Mouse (Mus musculus) intestine, postnatal 0 days (tissue): ENCODE results near the gene Arhgap15. TPM values are rescaled to one million over a fixed set of nuclear protein-coding genes. Genes with fewer than 3 reads are reported as not detected.

ENCODE experiments used
- ATAC-seq: fragments of 200-750 bp; cut with Nextera tagmentation; 2 replicates; pipeline ENCODE4 v1.8.0; 2017; ENCODE audit warnings: mild to moderate bottlenecking, moderate TSS enrichment, moderate library complexity
- H3K27ac ChIP-seq: fragments of 300-500 bp; sonication (generic); 2 replicates; pipeline ENCODE4 v1.5.1; 2014; ENCODE audit warnings: mild to moderate bottlenecking, low read depth, low read length, moderate library complexity
- H3K27me3 ChIP-seq: fragments of 300-500 bp; sonication (generic); replicated peaks from 2 replicates; pipeline ENCODE4 v1.6.1; 2014; ENCODE audit warnings: low read length, mixed read lengths; ENCODE audit not compliant: control insufficient read depth, insufficient read depth
- H3K36me3 ChIP-seq: fragments of 300-500 bp; sonication (generic); 2 replicates; pipeline ENCODE4 v1.6.1; 2014; ENCODE audit warnings: mild to moderate bottlenecking, moderate library complexity; ENCODE audit not compliant: control insufficient read depth, insufficient read depth
- H3K4me1 ChIP-seq: fragments of 300-500 bp; sonication (generic); replicated peaks from 2 replicates; pipeline ENCODE4 v1.6.1; 2014; ENCODE audit warnings: antibody characterized with exemption, low read length, mixed read lengths; ENCODE audit not compliant: control insufficient read depth, insufficient read depth
- H3K4me2 ChIP-seq: fragments of 300-500 bp; sonication (generic); replicated peaks from 2 replicates; pipeline ENCODE4 v1.6.1; 2014; ENCODE audit warnings: low read depth, mild to moderate bottlenecking, moderate library complexity
- H3K4me3 ChIP-seq: fragments of 300-500 bp; sonication (generic); 2 replicates; pipeline ENCODE4 v1.5.1; 2014; ENCODE audit warnings: low read depth, low read length
- H3K9ac ChIP-seq: fragments of 300-500 bp; sonication (generic); 2 replicates; pipeline ENCODE4 v1.6.1; 2014; ENCODE audit warnings: mild to moderate bottlenecking, low read depth, low read length
- H3K9me3 ChIP-seq: fragments of 300-500 bp; sonication (generic); 2 replicates; pipeline ENCODE4 v1.6.1; 2016; ENCODE audit warnings: mixed run types; ENCODE audit not compliant: control insufficient read depth
- CTCF ChIP-seq: sonication (generic); IDR thresholded peaks from 2 replicates; pipeline ENCODE4 v1.5.1; 2016; ENCODE audit warnings: low read depth, mild to moderate bottlenecking, control low read depth, antibody characterized with exemption, moderate library complexity
- WGBS: fragments of 180-500 bp; shearing (Covaris S2); extraction: QIAGEN DNeasy Blood & Tissue Kit; methylation state at CpG from one replicate; pipeline ENCODE4 v1.1.7; 2014; 5-methylcytosine and 5-hydroxymethylcytosine counted together
- polyA plus RNA-seq: library from polyadenylated mRNA; unstranded; fragments of >200 nt; fragmentation: Nextera tagmentation; extraction: Ambion mirVana; gene quantifications from 2 replicates; pipeline ENCODE4 v1.2.1, GENCODE M21; 2015

The Arhgap15 gene
- polyA plus RNA-seq, 1 experiment from 2014 or later: 0.80 TPM

- H3K9me3 ChIP-seq: no peaks in the 10 kb centered on the region
- H3K9ac ChIP-seq: no peak overlapping the region
- H3K4me1 ChIP-seq: no peaks in the 10 kb centered on the region
- H3K36me3 ChIP-seq: no peaks in the 10 kb centered on the region
- H3K4me2 ChIP-seq: no peak overlapping the region
- 91% methylated on average over 1 of the region's 1 CpGs for WGBS
- TF ChIP-seq CTCF: no peak
- H3K27me3 ChIP-seq: no peaks in the 10 kb centered on the region
- ATAC-seq: no peak
- H3K4me3 ChIP-seq: no peak overlapping the region
- H3K27ac ChIP-seq: no peak overlapping the region
Measured at GRCm38 (mm10) chr2:44438070-44438469, 689.4 kb downstream of the Arhgap15 start.

GRCm38 (mm10) chr2:44444938-44445337 is 696.3 kb downstream of the Arhgap15 start:
- H3K36me3 ChIP-seq: no peaks in the 10 kb centered on the region
- 54% methylated on average over 2 of the region's 2 CpGs for WGBS
- no peak for ATAC-seq
- no peak overlapping the region for H3K9ac ChIP-seq
- no peak overlapping the region for H3K4me3 ChIP-seq
- no peak overlapping the region for H3K27ac ChIP-seq
- H3K4me1 ChIP-seq: no peaks in the 10 kb centered on the region
- no peak overlapping the region for H3K4me2 ChIP-seq
- no peak for TF ChIP-seq CTCF
- H3K27me3 ChIP-seq: no peaks in the 10 kb centered on the region
- no peaks in the 10 kb centered on the region for H3K9me3 ChIP-seq

Other genes starting within 250 kb of the Arhgap15 start
- 1.6 and 2.4 TPM in 2 replicates for gene Kynu, start 193.5 kb upstream of the Arhgap15 start, polyA plus RNA-seq